Mouse (Mus musculus): ENCODE data around the gene Wsb2. TPM values are rescaled to one million over a fixed set of nuclear protein-coding genes. Genes with fewer than 3 reads are reported as not detected.
A peak's percentile ranks its signal among the peaks of the same experiment; 100 is the strongest.
"Not testable (repeated sequence)": the region's sequence is repeated elsewhere in the genome, so short reads cannot be mapped to it uniquely, and the experiment has no call there.

Gene Wsb2
- 12.4 and 13.1 TPM in 2 replicates for total RNA-seq (2014; fragmentation: Nextera tagmentation)
- total RNA-seq (2017) = 7.4 and 15.2 TPM in 2 replicates

DNA sequence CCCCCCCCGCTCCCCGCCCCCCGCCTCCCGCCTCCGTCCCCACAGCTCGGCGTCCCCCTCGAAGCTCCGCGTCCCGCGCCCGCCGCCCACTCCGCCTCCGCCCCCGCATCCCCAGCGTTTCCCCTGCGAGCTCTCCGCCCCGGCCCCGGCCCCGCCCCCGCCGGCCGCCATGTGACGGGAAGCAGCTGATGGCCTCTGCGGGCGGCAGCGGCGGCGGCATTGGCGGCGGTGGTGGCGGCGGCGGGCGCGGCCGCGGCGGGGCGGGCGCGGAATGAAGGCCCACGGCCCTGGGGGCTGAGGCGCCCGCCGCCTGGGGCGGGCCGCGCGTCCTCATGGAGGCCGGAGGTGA, at the start of gene Wsb2:
TSS of gene Wsb2 (plus strand) at position 176 of the 349 bp plus-strand sequence.
- peak; percentile 36 for ATAC-seq (replicated peaks; ENCODE audit: poor library complexity, severe bottlenecking)

DNA sequence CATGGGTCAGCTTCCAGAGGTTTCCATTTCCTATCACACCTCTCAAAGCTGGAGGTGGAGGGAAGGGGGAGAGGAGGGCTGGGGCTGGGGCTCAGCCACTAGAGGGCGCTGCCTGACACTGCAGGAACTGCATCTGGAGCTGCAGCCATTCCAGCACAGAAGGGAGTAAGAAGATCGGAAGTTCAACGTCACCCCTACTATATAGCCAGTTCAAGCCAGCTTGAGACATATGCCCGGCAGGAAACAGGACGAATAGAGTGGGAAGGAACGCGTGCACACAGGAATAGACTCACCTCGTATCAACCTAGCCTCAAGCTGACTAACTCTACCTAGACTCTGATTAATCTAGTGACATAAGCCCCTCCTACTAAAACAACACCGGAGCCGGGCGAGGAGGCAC, 49.4 kb upstream of the Wsb2 start:
- ATAC-seq (replicated peaks; ENCODE audit: poor library complexity, severe bottlenecking) = peak; percentile 96

DNA sequence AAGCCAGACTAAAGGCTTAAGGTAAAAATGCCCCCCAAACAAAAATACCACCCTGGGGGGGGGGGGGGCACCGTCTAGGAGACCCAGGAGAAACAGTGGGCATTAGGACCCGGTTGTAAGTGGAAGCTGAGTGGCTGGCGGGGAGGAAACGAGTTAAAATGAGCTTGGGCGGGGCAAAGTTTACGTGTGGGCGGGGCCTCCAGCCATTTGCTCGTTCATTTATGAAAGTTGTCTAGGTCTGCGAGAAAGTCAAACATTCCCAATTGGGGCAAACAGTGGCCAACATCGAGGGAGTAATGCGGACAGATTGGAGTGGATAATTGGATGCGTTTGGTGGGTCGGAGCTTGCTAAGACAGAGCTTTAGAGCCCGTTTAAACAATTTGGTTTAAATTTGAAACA, 43.7 kb upstream of the Wsb2 start:
- ATAC-seq (replicated peaks; ENCODE audit: poor library complexity, severe bottlenecking) = peak; percentile 58

DNA sequence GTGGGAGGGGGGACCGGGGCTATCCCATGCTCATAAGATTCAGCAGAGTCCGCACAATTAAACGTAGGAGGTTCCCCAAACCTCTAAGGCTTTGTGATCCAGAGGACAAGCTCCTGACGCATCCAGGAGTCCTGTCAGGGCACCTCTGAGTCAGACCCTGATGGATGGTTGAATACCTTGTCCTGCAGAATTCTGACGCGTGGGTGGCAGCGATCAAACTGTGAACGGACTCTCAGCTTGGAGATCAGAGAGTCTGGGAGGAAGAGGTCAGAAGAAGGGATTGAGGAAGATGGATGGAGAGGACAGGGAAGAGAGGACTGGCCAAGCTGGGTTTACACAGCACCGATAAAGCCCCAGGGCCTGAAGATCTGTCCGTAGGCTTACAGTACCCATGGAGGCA, 43.2 kb upstream of the Wsb2 start:
- 0 out of 2 replicates have a peak, but pooled peaks have one; percentile 6 for ATAC-seq (replicated peaks; ENCODE audit: poor library complexity, severe bottlenecking)

DNA sequence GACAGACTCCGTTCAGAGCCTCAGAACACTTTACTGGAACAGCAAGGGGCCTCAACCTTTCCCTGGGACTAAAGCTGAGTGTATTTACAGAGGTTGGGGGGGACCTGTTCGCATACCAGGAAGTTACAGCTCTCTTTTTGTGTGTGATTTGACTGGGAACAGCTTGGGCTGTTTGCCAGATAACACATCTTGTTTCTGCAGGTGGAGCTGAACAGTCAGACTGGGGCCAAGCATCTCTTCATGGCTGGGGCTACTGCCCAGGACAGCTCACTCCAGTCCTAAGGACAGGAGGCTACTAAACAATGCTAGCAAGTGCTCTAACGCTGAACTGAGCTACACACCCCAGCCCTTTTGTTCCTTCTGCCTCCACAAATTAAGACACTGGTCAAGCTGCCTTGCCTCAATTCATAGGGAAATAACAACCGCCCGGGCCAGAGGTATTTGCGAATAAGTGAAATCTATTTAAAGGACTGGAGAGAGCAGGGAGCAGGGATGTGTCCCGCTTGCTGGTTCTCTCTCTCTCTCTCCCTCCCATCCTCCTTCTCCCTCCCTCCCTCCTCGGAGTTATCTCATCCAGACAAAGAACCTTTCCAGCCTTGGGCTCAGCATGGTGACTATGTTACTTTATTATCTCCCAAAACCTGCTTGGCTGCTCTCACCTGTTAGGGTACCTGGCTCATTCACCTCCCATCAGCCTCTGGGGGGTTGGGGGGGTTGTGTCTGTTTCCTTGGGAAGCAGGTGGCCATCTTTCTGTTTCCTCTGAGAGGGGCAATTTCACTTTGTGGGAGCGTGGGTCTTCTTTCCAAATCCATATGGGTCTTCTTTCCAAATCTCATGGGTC, 42.3 kb upstream of the Wsb2 start:
- ATAC-seq (replicated peaks; ENCODE audit: poor library complexity, severe bottlenecking) = no peak

DNA sequence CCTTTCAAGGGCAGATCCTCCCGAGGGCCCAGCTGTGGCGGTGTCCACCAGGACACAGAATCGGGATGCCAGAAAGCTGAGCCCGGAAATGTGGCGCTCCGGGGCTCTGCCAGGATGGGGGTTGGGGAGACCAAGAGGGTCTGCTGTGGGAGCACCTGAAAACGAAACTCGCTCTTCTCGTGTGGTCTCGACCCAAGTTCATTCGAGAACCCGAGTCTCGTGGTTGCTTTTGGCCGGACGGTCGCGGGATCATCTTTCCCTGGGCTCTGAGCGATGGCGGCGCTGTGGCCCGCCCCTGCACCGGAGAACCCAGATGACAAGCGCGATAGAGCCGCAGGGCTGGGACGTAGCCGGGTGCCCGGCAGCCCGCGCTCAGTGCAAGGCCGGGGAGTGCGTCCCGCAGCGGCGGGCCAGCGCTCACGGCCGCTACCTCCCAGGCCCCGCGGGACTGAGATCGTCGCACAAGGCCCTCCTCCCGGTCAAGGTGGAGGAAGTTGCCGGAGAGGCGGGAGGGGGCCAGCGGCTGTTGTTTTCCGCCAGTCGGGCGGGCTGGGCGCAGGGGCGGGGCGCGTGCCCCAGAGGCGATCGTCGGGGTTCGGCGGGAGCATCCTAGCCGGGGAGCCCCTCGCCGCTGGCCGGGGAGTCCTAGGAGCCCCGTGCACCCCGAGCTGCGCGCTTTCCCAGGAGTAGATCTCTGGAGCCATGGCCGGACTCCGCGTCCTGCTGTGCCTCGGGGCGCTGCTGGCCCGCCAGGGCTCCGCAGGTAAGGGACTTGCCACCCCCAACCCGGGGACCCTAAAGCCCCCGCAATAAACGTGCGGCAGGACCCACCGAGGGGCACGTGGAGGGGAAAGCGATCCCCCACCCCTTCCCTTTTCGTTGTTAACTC, 38.1 kb upstream of the Wsb2 start, which contains the start of gene Vsig10:
TSS of gene Vsig10 (plus strand) at position 343 of the 889 bp plus-strand sequence.
- ATAC-seq (replicated peaks; ENCODE audit: poor library complexity, severe bottlenecking) = peak; percentile 82

DNA sequence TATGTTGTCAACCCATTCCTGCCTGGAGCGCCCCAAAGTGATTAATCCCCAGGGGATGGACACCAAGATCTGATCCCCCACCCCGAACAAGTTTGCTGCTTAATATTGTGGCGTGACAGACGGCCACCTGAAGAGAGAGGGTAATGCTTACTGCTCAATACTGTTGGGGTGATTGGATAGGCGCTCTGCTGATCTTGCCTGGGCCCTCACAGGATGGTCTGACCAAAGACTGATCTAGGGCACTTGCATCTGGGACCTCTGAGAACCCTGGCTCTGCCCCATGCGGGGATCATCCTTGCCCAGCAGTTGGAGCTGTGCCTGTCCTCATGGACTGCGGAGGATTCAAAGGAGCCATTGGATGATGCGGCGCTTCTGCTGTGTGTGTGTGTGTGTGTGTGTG, 33.4 kb upstream of the Wsb2 start:
- ATAC-seq (replicated peaks; ENCODE audit: poor library complexity, severe bottlenecking) = no peak

DNA sequence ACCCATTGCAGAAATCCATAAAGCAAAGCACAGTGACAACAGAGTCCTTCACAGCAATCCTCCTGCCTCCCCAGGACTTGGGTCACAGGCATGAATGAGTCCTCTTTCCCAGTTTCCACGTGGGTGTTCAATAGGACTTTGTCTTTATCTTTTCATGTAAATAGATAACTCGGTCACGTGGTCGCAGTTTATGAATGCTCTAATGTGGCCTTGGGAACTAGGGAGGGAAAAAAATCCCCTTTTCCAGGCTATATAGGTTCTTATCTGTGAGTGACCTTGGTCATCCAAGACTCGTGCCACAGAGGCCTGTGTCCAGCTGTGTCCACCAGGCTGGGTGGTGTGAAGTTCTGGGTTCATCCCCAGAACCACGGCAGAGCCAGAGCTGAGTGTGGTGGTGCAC, 30.7 kb upstream of the Wsb2 start:
- ATAC-seq (replicated peaks; ENCODE audit: poor library complexity, severe bottlenecking) = no peak

DNA sequence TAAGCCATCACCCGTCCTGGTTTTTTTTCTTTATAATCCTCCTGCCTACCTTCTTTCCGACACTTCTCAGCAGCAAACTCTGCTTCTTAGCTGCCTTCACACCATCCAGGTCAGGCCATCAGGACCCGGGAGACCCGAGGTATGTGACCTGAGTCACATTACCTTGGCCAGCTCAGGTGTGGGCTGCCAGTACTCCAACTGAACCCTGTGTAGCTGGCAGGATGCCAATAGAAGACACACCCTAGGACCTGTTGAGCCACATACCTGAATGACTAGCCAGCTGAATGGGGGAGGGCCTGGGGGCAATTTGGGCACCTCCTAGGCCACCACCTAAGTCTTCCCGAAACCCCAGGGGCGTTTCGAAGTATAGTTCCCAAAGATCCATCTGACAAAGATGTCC, 26.6 kb upstream of the Wsb2 start:
- ATAC-seq (replicated peaks; ENCODE audit: poor library complexity, severe bottlenecking) = no peak

DNA sequence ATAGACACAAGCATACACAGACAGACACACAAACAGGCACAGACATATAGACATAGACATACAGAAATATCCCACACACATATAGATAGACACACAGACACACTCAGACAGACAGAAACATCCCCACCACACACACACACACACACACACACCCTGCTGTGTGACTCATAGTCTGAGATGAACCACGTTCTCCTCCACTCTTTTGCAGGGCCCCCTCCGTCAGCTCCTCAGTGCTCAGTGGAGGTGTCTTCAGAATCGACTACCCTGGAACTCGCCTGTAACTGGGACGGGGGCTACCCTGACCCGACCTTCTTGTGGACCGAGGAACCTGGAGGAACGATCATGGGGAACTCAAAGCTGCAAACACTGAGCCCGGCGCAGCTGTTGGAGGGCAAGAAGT, 19.1 kb upstream of the Wsb2 start:
- ATAC-seq (replicated peaks; ENCODE audit: poor library complexity, severe bottlenecking) = no peak

DNA sequence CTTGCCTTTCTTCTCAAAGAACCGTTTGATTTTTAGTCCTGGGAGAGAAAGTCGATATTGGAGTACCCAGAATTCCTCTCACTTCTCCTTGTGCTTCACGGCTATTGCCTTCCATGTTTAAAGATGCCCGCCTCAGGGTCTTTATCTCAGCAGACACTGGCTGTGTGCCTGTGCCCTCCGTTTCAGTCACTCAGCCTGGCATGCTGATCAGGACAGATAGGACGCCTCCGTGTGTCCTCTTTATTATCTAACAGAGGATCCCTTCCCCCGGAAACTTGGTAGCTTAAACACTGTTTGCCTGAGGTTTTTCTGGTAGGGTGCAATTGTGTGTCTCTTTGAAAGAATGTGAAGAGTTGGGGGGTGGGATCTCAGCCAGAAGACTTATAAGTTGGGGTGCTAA, 18.6 kb upstream of the Wsb2 start:
- ATAC-seq (replicated peaks; ENCODE audit: poor library complexity, severe bottlenecking) = no peak

DNA sequence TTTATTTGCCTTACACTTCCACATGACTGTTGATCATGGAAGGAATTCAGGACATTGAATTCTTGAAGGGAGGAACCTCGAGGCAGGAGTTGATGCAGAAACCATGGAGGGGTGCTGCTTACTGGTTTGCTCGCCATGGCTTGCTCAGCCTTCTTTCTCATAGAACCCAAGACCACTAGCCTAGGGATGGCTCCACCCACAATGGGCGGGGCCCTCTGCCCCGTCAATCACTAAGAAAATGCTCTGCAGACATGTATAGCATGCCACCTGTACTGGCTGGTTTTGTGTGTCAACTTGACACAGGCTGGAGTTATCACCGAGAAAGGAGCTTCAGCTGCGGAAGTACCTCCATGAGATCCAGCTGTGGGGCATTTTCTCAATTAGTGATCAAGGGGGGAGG, 17.0 kb upstream of the Wsb2 start:
- no peak for ATAC-seq (replicated peaks; ENCODE audit: poor library complexity, severe bottlenecking)

DNA sequence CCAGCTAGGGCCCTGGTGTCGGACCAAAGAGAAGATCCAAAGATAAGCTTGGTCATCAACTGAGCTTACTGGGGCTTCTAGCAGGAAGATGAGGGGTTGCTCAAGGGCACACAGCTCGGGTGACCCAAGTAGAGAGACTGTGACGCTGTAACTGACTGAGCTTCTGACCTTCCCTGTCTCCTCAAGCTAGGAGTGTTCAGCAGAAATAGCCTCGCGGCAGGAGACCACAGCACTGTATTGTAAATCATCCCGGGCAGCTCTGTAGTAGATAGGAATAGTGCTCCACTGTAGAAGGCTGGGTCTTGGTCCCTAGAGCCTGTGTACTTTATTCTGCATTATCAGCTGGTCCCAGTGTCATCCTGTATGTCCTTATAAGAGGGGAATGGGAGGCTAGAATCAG, 15.2 kb upstream of the Wsb2 start:
- ATAC-seq (replicated peaks; ENCODE audit: poor library complexity, severe bottlenecking) = no peak

DNA sequence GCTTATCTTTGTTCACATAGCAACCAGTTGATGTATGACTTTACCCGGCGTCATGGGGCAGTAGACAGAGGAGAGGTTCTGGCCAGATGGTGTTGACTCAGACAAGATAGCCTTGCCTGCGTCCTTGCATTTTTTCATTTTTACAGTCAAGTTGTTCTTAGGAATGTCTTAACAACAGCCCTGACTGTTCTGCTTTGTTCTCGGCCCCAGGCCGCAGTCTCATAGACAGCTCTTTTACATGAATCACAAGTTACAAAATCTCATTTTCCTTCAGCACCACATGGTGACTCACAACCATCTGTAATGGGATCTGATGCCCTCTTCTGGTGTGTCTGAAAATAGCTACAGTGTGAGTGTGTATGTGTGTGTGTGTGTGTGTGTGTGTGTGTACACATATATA, 12.6 kb upstream of the Wsb2 start:
- not testable (repeated sequence) for ATAC-seq (replicated peaks; ENCODE audit: poor library complexity, severe bottlenecking)

DNA sequence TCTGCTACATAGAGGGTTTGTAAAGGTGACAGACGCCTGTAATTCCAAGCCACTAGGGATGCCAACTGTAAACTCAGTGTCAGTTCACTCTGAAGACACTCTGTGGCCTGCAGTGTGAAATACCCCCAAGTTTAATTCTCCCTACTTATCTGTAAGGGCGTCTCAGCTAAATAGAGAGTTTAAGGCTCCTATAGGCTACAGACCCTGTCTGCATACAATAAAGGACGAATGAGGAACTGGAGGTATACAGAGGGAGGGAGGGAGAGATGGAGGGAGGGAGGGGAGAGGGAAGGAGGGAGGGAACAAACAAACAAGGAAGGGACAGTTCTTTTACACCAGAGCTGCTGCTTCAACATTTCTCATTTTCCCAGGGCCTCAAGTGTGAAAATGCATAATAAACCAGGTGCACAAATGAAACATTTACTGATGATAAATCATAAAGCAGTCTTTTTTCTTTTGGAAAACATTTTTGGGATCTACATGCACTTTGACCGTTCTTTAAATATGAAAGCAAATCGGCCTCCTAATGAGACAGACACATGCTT, 11.6 kb upstream of the Wsb2 start:
- ATAC-seq (replicated peaks; ENCODE audit: poor library complexity, severe bottlenecking) = peak; percentile 68

DNA sequence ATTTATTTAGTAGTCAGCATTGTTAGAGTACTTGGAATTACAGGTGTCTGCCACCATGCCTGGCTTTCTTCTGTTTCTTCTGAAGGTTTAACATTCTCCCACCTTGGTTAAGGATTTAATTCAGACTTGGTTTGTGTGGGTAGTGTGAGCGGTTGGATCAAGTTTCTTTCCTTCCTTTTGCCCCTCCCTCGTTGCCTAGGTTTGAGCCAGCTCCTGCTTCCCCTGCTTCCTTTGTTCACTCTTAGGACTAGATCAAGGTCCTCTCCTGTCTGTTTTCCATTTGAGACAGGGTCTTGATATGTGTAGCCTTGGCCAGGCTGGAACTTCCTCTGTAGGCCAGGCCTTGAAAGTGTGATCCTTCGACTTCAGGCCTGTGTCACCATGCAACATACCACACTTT, 10.8 kb upstream of the Wsb2 start:
- no peak for ATAC-seq (replicated peaks; ENCODE audit: poor library complexity, severe bottlenecking)

DNA sequence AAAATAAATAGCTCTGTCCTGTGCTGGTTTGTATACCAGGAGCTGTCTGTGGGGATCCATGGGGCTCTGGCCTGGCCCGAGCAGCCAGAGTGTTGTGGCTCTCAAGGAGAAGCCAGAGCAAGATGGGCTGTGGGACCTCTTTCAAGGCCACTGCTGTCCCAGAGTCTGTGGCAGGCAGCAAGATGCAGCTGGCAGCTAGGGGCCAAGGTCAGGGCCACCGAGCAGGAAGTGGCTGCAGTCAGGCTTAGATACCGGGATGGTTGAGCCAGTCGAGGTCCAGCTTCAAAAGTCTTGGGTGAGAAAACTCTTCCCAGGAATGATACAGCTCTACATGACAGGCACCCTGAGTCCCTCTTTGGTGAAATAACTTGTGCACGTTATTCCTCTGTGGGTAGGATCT, 10.1 kb upstream of the Wsb2 start:
- ATAC-seq (replicated peaks; ENCODE audit: poor library complexity, severe bottlenecking) = no peak

DNA sequence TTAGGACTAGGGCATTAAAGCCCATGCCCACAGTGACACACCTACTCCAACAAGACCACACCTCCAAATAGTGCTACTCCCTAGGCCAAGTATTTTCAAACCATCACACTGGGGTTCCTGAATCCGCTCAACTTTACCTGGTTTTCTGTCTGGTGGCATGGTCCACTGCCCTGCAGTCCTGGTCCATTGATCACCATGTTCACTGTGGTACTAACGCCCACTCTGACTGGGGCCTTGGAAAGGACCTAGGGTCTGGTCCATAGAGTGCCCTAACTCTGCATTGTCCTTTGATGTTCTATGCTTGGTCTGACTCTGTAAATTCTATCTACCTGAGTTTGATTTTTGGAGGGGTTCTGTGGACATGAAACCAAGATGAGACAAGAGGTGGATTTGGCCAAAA, 9.3 kb upstream of the Wsb2 start:
- ATAC-seq (replicated peaks; ENCODE audit: poor library complexity, severe bottlenecking) = no peak

DNA sequence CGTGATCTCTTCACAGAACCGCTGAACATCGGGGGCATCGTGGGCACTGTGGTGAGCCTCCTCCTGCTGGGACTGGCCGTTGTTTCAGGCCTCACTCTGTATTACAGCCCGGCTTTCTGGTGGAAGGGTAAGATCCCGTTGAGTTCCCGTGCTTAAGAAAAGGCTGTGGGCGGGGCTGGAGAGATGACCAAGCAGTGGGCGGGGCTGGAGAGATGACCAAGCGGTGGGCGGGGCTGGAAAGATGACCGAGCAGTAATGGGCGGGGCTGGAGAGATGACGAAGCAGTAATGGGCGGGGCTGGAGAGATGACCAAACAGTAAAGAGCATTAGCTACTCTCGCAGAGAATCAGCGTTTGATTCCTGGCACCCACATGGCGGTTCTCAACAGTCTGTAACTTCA, 8.8 kb upstream of the Wsb2 start:
- peak; percentile 68 for ATAC-seq (replicated peaks; ENCODE audit: poor library complexity, severe bottlenecking)

DNA sequence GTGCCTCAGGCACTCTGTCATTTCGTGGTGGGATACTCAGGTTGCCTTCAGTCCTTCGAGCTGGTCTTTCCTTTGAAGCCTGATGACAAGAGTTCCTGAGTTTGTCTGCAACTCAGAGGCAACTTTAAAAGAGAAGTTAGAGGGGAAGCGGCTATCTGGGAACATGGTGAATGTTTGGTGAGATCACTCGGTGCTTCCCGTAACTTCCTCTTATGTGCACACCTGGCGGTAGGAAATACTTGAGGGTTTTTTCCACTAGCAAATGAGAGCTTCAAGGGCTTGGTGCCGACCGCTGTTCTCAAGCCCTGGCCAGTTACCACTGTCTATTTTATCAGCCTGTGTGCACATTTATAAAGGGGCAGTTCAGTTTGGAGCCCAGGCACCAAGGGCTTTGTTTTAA, 3.0 kb upstream of the Wsb2 start:
- ATAC-seq (replicated peaks; ENCODE audit: poor library complexity, severe bottlenecking) = peak; percentile 20

DNA sequence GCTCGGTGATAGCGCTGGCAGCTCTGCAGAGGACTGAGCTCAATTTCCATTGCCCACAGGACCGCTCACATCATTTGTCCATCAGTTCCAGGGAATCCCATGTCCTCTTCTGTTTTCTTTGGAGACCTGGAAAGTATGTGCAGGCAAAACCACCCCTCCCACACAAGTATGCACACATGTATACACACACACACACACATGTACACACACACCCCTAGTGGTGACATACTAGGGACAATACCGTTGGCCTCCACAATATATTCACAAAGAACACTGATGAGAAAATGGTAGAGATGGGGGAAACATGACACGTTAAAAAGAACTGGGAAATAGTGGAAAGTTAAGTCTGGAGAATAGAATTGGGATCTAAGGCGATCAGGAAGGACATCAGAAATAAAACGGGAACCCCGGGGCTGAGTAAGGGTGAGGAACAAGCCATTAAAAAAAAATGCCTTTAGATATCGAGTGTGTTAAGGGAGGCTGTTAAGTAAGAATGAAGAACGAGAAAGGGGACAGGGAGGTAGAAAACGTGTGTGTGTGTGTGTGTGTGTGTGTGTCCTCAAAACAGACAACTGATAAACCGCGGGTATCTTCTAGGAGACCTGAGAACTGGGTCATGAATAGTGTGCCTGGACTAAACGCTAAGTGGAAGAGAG, 1.3 kb upstream of the Wsb2 start:
- no peak for ATAC-seq (replicated peaks; ENCODE audit: poor library complexity, severe bottlenecking)
